Mouse (Mus musculus): Measurements from ENCODE around the gene Apoe. TPM values are rescaled to one million over a fixed set of nuclear protein-coding genes. Genes with fewer than 3 reads are reported as not detected.

The Apoe gene
- polyA plus RNA-seq, 2 experiments: 365 to 413 TPM

DNA sequence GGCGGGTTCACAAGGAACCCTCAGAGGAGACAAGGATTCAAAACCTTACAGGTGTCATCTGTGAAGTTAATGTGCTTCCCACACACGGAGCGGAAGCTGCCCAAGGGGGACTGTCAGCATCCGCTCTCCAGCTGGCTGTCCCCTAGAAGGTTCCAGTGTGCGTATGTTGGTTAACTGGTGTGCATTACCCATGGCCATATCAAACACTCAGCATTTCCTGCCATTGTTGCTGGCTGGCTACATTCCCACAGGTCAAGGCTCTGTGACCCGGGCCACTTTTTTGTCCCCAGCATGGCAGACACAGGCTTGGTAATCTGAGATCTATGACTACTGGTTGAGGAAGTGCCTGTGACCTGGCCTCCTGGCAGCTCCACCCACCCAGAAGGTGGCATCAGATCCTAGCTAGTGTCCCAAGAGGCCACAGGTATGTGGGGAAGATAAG lies 23.8 kb upstream of the Apoe start:
- no peak overlapping the region for H3K4me2 ChIP-seq (replicated peaks; ENCODE audit: low read depth, low read length, severe bottlenecking)
- ATAC-seq (ENCODE audit: low FRiP score, low read depth) (no peak), DNase-seq (ENCODE audit: low spot score) (no peak)
- H3K9me3 ChIP-seq (ENCODE audit: control insufficient read depth, low read length): peaks cover 11% of the 10 kb centered on the region
- peaks cover 80% of the 10 kb centered on the region for H3K36me3 ChIP-seq (ENCODE audit: control insufficient read depth, insufficient read depth, low read length)
- no peaks in the 10 kb centered on the region for H3K27me3 ChIP-seq (ENCODE audit: control insufficient read depth, insufficient read depth, low read length)
- no peak overlapping the region for H3K27ac ChIP-seq (replicated peaks; ENCODE audit: low read depth, low read length)
- 91% methylated on average over 6 of the region's 6 CpGs for WGBS
- TF ChIP-seq POLR2A (IDR thresholded peaks at IDR 0.05; ENCODE audit: borderline replicate concordance, extremely low read depth, insufficient read depth, insufficient read length): no peak
- H3K9ac ChIP-seq (ENCODE audit: low read depth, low read length, severe bottlenecking): no peak overlapping the region
- H3K4me1 ChIP-seq (ENCODE audit: control insufficient read depth, insufficient read depth, low read length): no peaks in the 10 kb centered on the region
- no peak overlapping the region for H3K4me3 ChIP-seq (replicated peaks; ENCODE audit: low read length)

DNA sequence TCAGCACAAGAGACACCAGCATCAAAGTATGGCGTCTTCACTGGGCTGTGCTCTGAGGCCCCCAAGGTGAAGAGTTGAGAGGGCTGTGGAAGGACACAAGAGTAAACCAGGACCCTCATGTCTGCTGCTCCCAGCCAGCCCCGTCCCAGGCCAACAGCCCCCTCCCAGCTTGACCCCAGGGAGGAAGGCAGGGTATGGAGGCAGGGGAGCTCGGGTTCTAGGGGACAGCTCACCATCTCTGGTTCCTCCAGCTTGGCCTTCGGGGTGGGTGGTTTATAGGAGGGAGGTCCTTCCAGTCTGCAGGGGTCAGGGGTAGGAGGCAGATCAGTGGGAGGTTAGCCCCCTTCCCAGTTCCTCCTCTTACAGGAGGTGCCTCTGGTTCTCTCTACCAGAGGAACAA lies 20.2 kb upstream of the Apoe start:
- peaks cover 4% of the 10 kb centered on the region; the same call in 1 of the 2 replicates for H3K4me1 ChIP-seq (ENCODE audit: control insufficient read depth, insufficient read depth, low read length)
- peaks cover 50% of the 10 kb centered on the region for H3K36me3 ChIP-seq (ENCODE audit: control insufficient read depth, insufficient read depth, low read length)
- no peaks in the 10 kb centered on the region for H3K27me3 ChIP-seq (ENCODE audit: control insufficient read depth, insufficient read depth, low read length)
- TF ChIP-seq POLR2A (IDR thresholded peaks at IDR 0.05; ENCODE audit: borderline replicate concordance, extremely low read depth, insufficient read depth, insufficient read length): no peak
- peaks cover 11% of the 10 kb centered on the region for H3K9me3 ChIP-seq (ENCODE audit: control insufficient read depth, low read length)
- H3K9ac ChIP-seq (ENCODE audit: low read depth, low read length, severe bottlenecking): no peak overlapping the region
- H3K4me3 ChIP-seq (replicated peaks; ENCODE audit: low read length): no peak overlapping the region
- no peak overlapping the region for H3K27ac ChIP-seq (replicated peaks; ENCODE audit: low read depth, low read length)
- WGBS: 87% methylated on average over 4 of the region's 4 CpGs
- no peak overlapping the region for H3K4me2 ChIP-seq (replicated peaks; ENCODE audit: low read depth, low read length, severe bottlenecking)
- DNase-seq (ENCODE audit: low spot score): no peak
- ATAC-seq (ENCODE audit: low FRiP score, low read depth): no peak

DNA sequence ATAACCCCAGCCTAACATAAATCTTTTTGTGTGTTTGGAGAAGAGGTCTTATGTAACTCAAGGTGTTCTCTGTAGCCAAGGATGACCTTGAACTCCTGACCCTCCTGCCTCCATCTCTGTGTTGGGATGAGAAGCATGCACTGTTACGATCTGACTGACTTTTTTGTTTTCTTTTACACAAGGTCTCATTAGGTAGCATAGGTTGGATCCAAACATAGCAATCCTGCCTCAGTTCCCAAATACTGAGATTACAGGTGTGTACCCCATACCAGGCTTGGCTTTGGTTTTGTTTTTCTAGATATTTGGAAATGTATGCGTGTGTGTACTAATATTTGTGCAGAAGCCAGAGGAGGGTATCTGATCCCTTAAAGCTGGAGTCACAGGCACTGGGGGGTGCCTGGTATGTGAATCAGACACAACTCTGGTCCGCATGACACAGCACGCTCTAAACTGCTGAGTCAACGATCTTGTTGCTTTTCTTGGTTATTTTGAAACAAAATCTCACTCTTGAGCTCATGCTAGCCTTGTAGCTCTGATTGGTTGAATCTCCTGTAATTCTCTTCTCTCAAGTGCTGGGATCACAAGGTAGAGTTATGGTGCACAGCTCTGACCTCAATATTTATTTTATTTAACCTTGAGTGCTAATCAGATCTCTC lies 19.4 kb upstream of the Apoe start:
- no peak for TF ChIP-seq POLR2A (IDR thresholded peaks at IDR 0.05; ENCODE audit: borderline replicate concordance, extremely low read depth, insufficient read depth, insufficient read length)
- Histone ChIP-seq H3K4me1 (ENCODE audit: control insufficient read depth, insufficient read depth, low read length) (peaks cover 5% of the 10 kb centered on the region; the same call in 1 of the 2 replicates), H3K27me3 (ENCODE audit: control insufficient read depth, insufficient read depth, low read length) (no peaks in the 10 kb centered on the region), H3K9me3 (ENCODE audit: control insufficient read depth, low read length) (peaks cover 11% of the 10 kb centered on the region), H3K27ac (replicated peaks; ENCODE audit: low read depth, low read length) (no peak overlapping the region), H3K9ac (ENCODE audit: low read depth, low read length, severe bottlenecking) (no peak overlapping the region), H3K4me2 (replicated peaks; ENCODE audit: low read depth, low read length, severe bottlenecking) (no peak overlapping the region), H3K36me3 (ENCODE audit: control insufficient read depth, insufficient read depth, low read length) (peaks cover 45% of the 10 kb centered on the region), H3K4me3 (replicated peaks; ENCODE audit: low read length) (no peak overlapping the region)
- ATAC-seq (ENCODE audit: low FRiP score, low read depth) (no peak), DNase-seq (ENCODE audit: low spot score) (no peak)
- 91% methylated on average over 5 of the region's 5 CpGs for WGBS

DNA sequence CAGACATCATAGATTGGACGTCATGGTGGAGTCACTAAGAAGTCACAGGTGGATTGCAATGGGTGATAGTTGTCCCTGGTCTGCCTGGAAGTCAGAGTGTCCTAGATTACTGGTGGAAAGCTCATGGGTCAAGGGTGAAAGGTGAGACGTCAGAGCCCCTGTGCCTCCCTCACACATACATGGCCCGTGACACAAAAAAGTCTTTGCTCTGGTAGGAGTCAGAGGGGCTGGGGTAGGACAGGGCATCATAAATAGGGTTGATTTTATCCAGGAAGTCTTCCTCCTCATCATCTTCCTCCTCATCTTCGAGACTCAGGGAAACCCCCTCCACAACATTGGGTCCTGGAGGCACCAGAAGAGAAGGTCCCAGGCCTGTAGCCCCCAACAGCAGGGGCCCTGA lies 18.4 kb upstream of the Apoe start:
- peaks cover 47% of the 10 kb centered on the region for H3K36me3 ChIP-seq (ENCODE audit: control insufficient read depth, insufficient read depth, low read length)
- WGBS: 87% methylated on average over 4 of the region's 4 CpGs
- H3K4me3 ChIP-seq (replicated peaks; ENCODE audit: low read length): no peak overlapping the region

DNA sequence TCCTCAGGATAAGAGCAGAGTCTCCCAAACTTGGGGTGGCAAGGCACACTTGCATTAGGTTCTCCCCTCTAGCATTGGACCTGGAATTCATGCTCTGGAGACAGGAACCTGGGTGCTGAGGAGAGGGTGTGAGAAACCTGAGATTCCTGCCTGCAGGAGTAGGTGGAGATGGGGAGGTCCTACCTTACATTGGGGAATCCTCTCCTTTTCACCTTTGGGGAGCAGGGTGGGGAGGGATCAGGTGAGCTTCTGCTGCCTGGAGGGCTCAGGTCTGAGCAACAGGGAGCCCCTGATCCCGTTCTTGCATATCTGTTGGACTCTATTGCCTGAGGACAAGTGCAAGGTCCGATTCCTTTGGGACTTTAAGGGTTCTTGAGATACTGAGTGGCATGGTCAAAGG lies 17.8 kb upstream of the Apoe start:
- peaks cover 51% of the 10 kb centered on the region for H3K36me3 ChIP-seq (ENCODE audit: control insufficient read depth, insufficient read depth, low read length)
- peaks cover 11% of the 10 kb centered on the region for H3K9me3 ChIP-seq (ENCODE audit: control insufficient read depth, low read length)
- no peak for TF ChIP-seq POLR2A (IDR thresholded peaks at IDR 0.05; ENCODE audit: borderline replicate concordance, extremely low read depth, insufficient read depth, insufficient read length)
- ATAC-seq (ENCODE audit: low FRiP score, low read depth) (no peak), DNase-seq (ENCODE audit: low spot score) (no peak)
- no peak overlapping the region for H3K4me3 ChIP-seq (replicated peaks; ENCODE audit: low read length)
- no peak overlapping the region for H3K9ac ChIP-seq (ENCODE audit: low read depth, low read length, severe bottlenecking)
- 0 out of 2 replicates have a peak overlapping the region, but pooled peaks have one; percentile 59 for H3K27ac ChIP-seq (replicated peaks; ENCODE audit: low read depth, low read length)
- peak overlapping the region; percentile 55; the same call in 1 of the 2 replicates for H3K4me2 ChIP-seq (replicated peaks; ENCODE audit: low read depth, low read length, severe bottlenecking)
- H3K27me3 ChIP-seq (ENCODE audit: control insufficient read depth, insufficient read depth, low read length): no peaks in the 10 kb centered on the region
- peaks cover 5% of the 10 kb centered on the region; the same call in 1 of the 2 replicates for H3K4me1 ChIP-seq (ENCODE audit: control insufficient read depth, insufficient read depth, low read length)
- 87% methylated on average over 2 of the region's 2 CpGs for WGBS

More for the DNA sequence above, 18.4 kb upstream of the Apoe start:
- TF ChIP-seq POLR2A (IDR thresholded peaks at IDR 0.05; ENCODE audit: borderline replicate concordance, extremely low read depth, insufficient read depth, insufficient read length): no peak
- Histone ChIP-seq H3K4me2 (replicated peaks; ENCODE audit: low read depth, low read length, severe bottlenecking) (no peak overlapping the region), H3K27ac (replicated peaks; ENCODE audit: low read depth, low read length) (no peak overlapping the region), H3K9ac (ENCODE audit: low read depth, low read length, severe bottlenecking) (no peak overlapping the region), H3K27me3 (ENCODE audit: control insufficient read depth, insufficient read depth, low read length) (no peaks in the 10 kb centered on the region), H3K4me1 (ENCODE audit: control insufficient read depth, insufficient read depth, low read length) (peaks cover 5% of the 10 kb centered on the region; the same call in 1 of the 2 replicates), H3K9me3 (ENCODE audit: control insufficient read depth, low read length) (peaks cover 11% of the 10 kb centered on the region)
- no peak for DNase-seq (ENCODE audit: low spot score)
- no peak for ATAC-seq (ENCODE audit: low FRiP score, low read depth)

All from limb, embryonic 14.5 days (tissue).